Mouse (Mus musculus) macrophage (primary cell): Measurements from ENCODE around the gene Gm3238. TPM values are rescaled to one million over a fixed set of nuclear protein-coding genes. Genes with fewer than 3 reads are reported as not detected.

Experiments
- polyA plus RNA-seq: library from polyadenylated mRNA; stranded (reverse); fragments of 250-400 nt; gene quantifications from 3 replicates; pipeline ENCODE4 v1.2.4, GENCODE M21; 2018; ENCODE audit warnings: inconsistent platforms

Gene Gm3238
- polyA plus RNA-seq, 1 experiment from 2014 or later: not detected

Other genes starting within 250 kb of the Gm3238 start
- gene Itgb2, start 241.1 kb downstream of the Gm3238 start, polyA plus RNA-seq: 418 to 531 TPM (median 505 TPM) in 3 replicates
- gene Pttg1ip, start 189.6 kb downstream of the Gm3238 start, polyA plus RNA-seq: 99.5 to 103 TPM (median 102 TPM) in 3 replicates
- gene Sumo3, start 165.2 kb downstream of the Gm3238 start, polyA plus RNA-seq: 105 to 245 TPM (median 141 TPM) in 3 replicates
- gene Gm49325, start 165.1 kb downstream of the Gm3238 start, polyA plus RNA-seq: 3.3 TPM in 1 of 3 replicates, not detected in the others
- gene Ube2g2, start 149.1 kb downstream of the Gm3238 start, polyA plus RNA-seq: 50.6 to 63.6 TPM (median 52.1 TPM) in 3 replicates
- not detected in 3 replicates for gene Tspear, start 84.8 kb downstream of the Gm3238 start, polyA plus RNA-seq
- not detected in 3 replicates for gene Gm19402, start 80.6 kb downstream of the Gm3238 start, polyA plus RNA-seq
- not detected in 3 replicates for gene Gm9508, start 74.1 kb downstream of the Gm3238 start, polyA plus RNA-seq
- gene Gm10272, start 64.7 kb downstream of the Gm3238 start, polyA plus RNA-seq: not detected in 3 replicates
- gene Gm10024, start 59.9 kb downstream of the Gm3238 start, polyA plus RNA-seq: not detected in 3 replicates
- not detected in 3 replicates for gene Gm10142, start 55.5 kb downstream of the Gm3238 start, polyA plus RNA-seq
- gene Krtap12-1, start 50.7 kb downstream of the Gm3238 start, polyA plus RNA-seq: not detected in 3 replicates
- gene Gm10100, start 44.8 kb downstream of the Gm3238 start, polyA plus RNA-seq: not detected in 3 replicates
- gene Gm18596, start 28.7 kb downstream of the Gm3238 start, polyA plus RNA-seq: not detected in 3 replicates
- not detected in 3 replicates for gene Gm9736, start 20.0 kb downstream of the Gm3238 start, polyA plus RNA-seq
- gene Gm3233, start 11.6 kb downstream of the Gm3238 start, polyA plus RNA-seq: not detected in 3 replicates
- gene Gm7138, start 5.6 kb upstream of the Gm3238 start, polyA plus RNA-seq: not detected in 3 replicates
- not detected in 3 replicates for gene Gm3250, start 11.2 kb upstream of the Gm3238 start, polyA plus RNA-seq
- not detected in 3 replicates for gene Gm7137, start 16.9 kb upstream of the Gm3238 start, polyA plus RNA-seq
- gene Gm9639, start 23.8 kb upstream of the Gm3238 start, polyA plus RNA-seq: not detected in 3 replicates
- not detected in 3 replicates for gene Gm19668, start 27.8 kb upstream of the Gm3238 start, polyA plus RNA-seq
- not detected in 3 replicates for gene Gm9507, start 40.5 kb upstream of the Gm3238 start, polyA plus RNA-seq
- gene Gm2696, start 43.4 kb upstream of the Gm3238 start, polyA plus RNA-seq: not detected in 3 replicates
- gene Krtap10-4, start 55.8 kb upstream of the Gm3238 start, polyA plus RNA-seq: not detected in 3 replicates
- gene Krtap10-10, start 64.6 kb upstream of the Gm3238 start, polyA plus RNA-seq: not detected in 3 replicates
- gene Gm36176, start 75.5 kb upstream of the Gm3238 start, polyA plus RNA-seq: not detected in 3 replicates
- not detected in 3 replicates for gene Gm10318, start 81.5 kb upstream of the Gm3238 start, polyA plus RNA-seq
- gene Gm3285, start 90.7 kb upstream of the Gm3238 start, polyA plus RNA-seq: not detected in 3 replicates
- 0.09 TPM in 1 of 3 replicates, not detected in the others for gene Lrrc3, start 131.2 kb upstream of the Gm3238 start, polyA plus RNA-seq
- gene Trpm2, start 199.2 kb upstream of the Gm3238 start, polyA plus RNA-seq: 2.6 to 5.5 TPM (median 4.7 TPM) in 3 replicates
- gene 1810043G02Rik, start 207.2 kb upstream of the Gm3238 start, polyA plus RNA-seq: 9.8 to 15.6 TPM (median 10.6 TPM) in 3 replicates
- gene Pfkl, start 238.8 kb upstream of the Gm3238 start, polyA plus RNA-seq: 12.8 to 25.9 TPM (median 18.5 TPM) in 3 replicates